Mouse (Mus musculus) kidney, adult 2 months (tissue): ENCODE results near the gene Akt1.

ENCODE experiments used
- CTCF ChIP-seq: fragments of 200-500 bp; conservative IDR thresholded peaks from 2 replicates; pipeline ENCODE4 v1.5.1; 2011; ENCODE audit warnings: low read depth, mild to moderate bottlenecking, control low read depth, low read length, moderate library complexity, mixed read lengths; ENCODE audit not compliant: insufficient read depth, insufficient read length
- POLR2A ChIP-seq: fragments of 200-500 bp; IDR thresholded peaks from one replicate; pipeline ENCODE4 v1.6.1; 2011; ENCODE audit warnings: low read depth, low read length, control low read depth

- TF ChIP-seq POLR2A (no peak), CTCF (no peak; the same call in 1 of the 2 replicates)
Observed at GRCm38 (mm10) chr12:112671891-112672290, 2.8 kb downstream of the Akt1 start.
